Comparison of ENCODE assay signal across 14 mouse cellular contexts in genomic region chr15:13133370-13133769, GRCm38 (mm10). TPM values are rescaled to one million over a fixed set of nuclear protein-coding genes. Genes with fewer than 3 reads are reported as not detected.
A peak's percentile ranks its signal among the peaks of the same experiment; 100 is the strongest.
DNase-seq lines count a peak whose midpoint lies in the region; ATAC-seq and TF ChIP-seq lines count a peak whose summit lies in the region.
"Had no signal": no experiment of that assay in that cellular context is flagged by ENCODE, and none has a peak within 500 bp of the region (broad histone marks: within the 10 kb centered on the region; RNA-seq: fewer than 3 reads in every experiment).

No protein-coding gene starts in this region.

- WGBS in intestine, embryonic 14.5 days: 92% methylated on average over 8 of the region's 8 CpGs
- WGBS in intestine, embryonic 15.5 days: 91% methylated on average over 8 of the region's 8 CpGs
- WGBS in lung, embryonic 14.5 days: 89% methylated on average over 8 of the region's 8 CpGs
- 91% methylated on average over 8 of the region's 8 CpGs for WGBS in lung, adult 2 months

- no peak overlapping the region for H3K4me3 ChIP-seq in intestine, embryonic 14.5 days (ENCODE audit: low read depth, low read length)
- no peak overlapping the region for H3K4me3 ChIP-seq in intestine, embryonic 15.5 days (replicated peaks)
- H3K4me3 ChIP-seq in lung, embryonic 14.5 days (ENCODE audit: low read depth, low read length): no peak overlapping the region
- no peak overlapping the region for H3K4me3 ChIP-seq in lung, adult 2 months (replicated peaks; ENCODE audit: extremely low read depth, low read depth, low read length)
- H3K4me3 ChIP-seq in CH12.LX (replicated peaks in 1 of 3; ENCODE audit: low read depth in 2 of 3, low read length in 2 of 3, poor library complexity in 1 of 3): no peak overlapping the region
- H3K4me3 ChIP-seq: heart, embryonic 13.5 days; midbrain, embryonic 13.5 days had no signal

- H3K9ac ChIP-seq in intestine, embryonic 14.5 days (ENCODE audit: low read length): no peak overlapping the region
- no peak overlapping the region for H3K9ac ChIP-seq in intestine, embryonic 15.5 days
- no peak overlapping the region for H3K9ac ChIP-seq in lung, embryonic 14.5 days
- no peak overlapping the region for H3K9ac ChIP-seq in CH12.LX (ENCODE audit: insufficient read depth, low read depth)
- H3K9ac ChIP-seq: heart, embryonic 13.5 days; midbrain, embryonic 13.5 days had no signal

- ATAC-seq in intestine, embryonic 14.5 days (replicated peaks; ENCODE audit: low FRiP score, low TSS enrichment, low read depth): no peak
- no peak for ATAC-seq in intestine, embryonic 15.5 days
- ATAC-seq in lung, embryonic 14.5 days (ENCODE audit: insufficient read depth): no peak
- ATAC-seq in Patski: no peak
- ATAC-seq: midbrain, embryonic 13.5 days had no signal

- H3K27me3 ChIP-seq in intestine, embryonic 14.5 days (replicated peaks; ENCODE audit: control insufficient read depth, insufficient read depth, low read length): no peaks in the 10 kb centered on the region
- H3K27me3 ChIP-seq in intestine, embryonic 15.5 days (replicated peaks): no peaks in the 10 kb centered on the region
- no peaks in the 10 kb centered on the region for H3K27me3 ChIP-seq in lung, embryonic 14.5 days (ENCODE audit: insufficient read depth, low read length)
- H3K27me3 ChIP-seq in CH12.LX (replicated peaks) (no peaks in the 10 kb centered on the region), Patski (no peaks in the 10 kb centered on the region)
- H3K27me3 ChIP-seq: heart, embryonic 13.5 days; midbrain, embryonic 13.5 days had no signal

- no peaks in the 10 kb centered on the region for H3K79me2 ChIP-seq in CH12.LX (replicated peaks; ENCODE audit: control insufficient read depth, extremely low read depth, insufficient read depth, poor library complexity, severe bottlenecking)

- H3K27ac ChIP-seq in intestine, embryonic 14.5 days (ENCODE audit: low read depth): no peak overlapping the region
- H3K27ac ChIP-seq in intestine, embryonic 15.5 days: no peak overlapping the region
- H3K27ac ChIP-seq in lung, embryonic 14.5 days (ENCODE audit: low read depth): no peak overlapping the region
- no peak overlapping the region for H3K27ac ChIP-seq in CH12.LX (ENCODE audit: insufficient read depth, low read depth)
- H3K27ac ChIP-seq: heart, embryonic 13.5 days; macrophage; midbrain, embryonic 13.5 days had no signal

- CTCF ChIA-PET in Patski (lab: Charles Lee): interaction anchor here (1.3 to 5.6 kb wide), 5 partner anchors 12 to 725 kb away, joined by 3 to 36 read pairs (median 3); partner anchors contain the start of gene Cdh6

- POLR2A ChIA-PET in Patski (lab: Charles Lee): interaction anchor here (0.7 kb wide), 1 partner anchor 9 kb away, joined by 3 read pairs; no protein-coding TSS in a partner anchor

- H3K4me2 ChIP-seq in intestine, embryonic 14.5 days (ENCODE audit: low read length): no peak overlapping the region
- H3K4me2 ChIP-seq in intestine, embryonic 15.5 days (replicated peaks): no peak overlapping the region
- H3K4me2 ChIP-seq in lung, embryonic 14.5 days: no peak overlapping the region
- no peak overlapping the region for H3K4me2 ChIP-seq in CH12.LX (ENCODE audit: insufficient read depth, low read depth, poor library complexity, severe bottlenecking)
- H3K4me2 ChIP-seq: heart, embryonic 13.5 days; midbrain, embryonic 13.5 days had no signal

- no peak for TF ChIP-seq POLR2A in lung, adult 2 months (IDR thresholded peaks at IDR 0.05; ENCODE audit: borderline replicate concordance, extremely low read depth, low read depth, low read length)
- no peak for TF ChIP-seq POLR2A in CH12.LX (IDR thresholded peaks at IDR 0.05; ENCODE audit: low read depth, low read length)

- TF ChIP-seq CTCF in lung, embryonic 14.5 days (IDR thresholded peaks at IDR 0.05; ENCODE audit: low read depth): peak; percentile 40; the same call in 1 of the 2 replicates
- TF ChIP-seq CTCF in lung, adult 2 months (IDR thresholded peaks at IDR 0.05; ENCODE audit: insufficient read depth, low read length): no peak
- TF ChIP-seq CTCF in CH12.LX (conservative IDR thresholded peaks at IDR 0.05 in 1 of 2, IDR thresholded peaks at IDR 0.05 in 1 of 2; ENCODE audit: low read depth in 2 of 2, low read length in 2 of 2) (peak; percentile 46 to 54), Patski (IDR thresholded peaks at IDR 0.05) (peak; percentile 71)

- dilution Hi-C loops in CH12.LX (cut with MboI; ENCODE audit: extremely low pct_ligation_motif_present, extremely low pct_unique_long_range_greater_than_20kb, low sequenced_read_pairs): no loop called here

- no peaks in the 10 kb centered on the region for H3K4me1 ChIP-seq in intestine, embryonic 14.5 days (replicated peaks; ENCODE audit: control insufficient read depth, insufficient read depth, low read length)
- no peaks in the 10 kb centered on the region for H3K4me1 ChIP-seq in intestine, embryonic 15.5 days (replicated peaks)
- no peaks in the 10 kb centered on the region for H3K4me1 ChIP-seq in lung, embryonic 14.5 days (ENCODE audit: insufficient read depth)
- no peaks in the 10 kb centered on the region for H3K4me1 ChIP-seq in lung, adult 2 months (ENCODE audit: control insufficient read depth, insufficient read depth, low read length)
- H3K4me1 ChIP-seq in CH12.LX (ENCODE audit: control insufficient read depth in 1 of 2, insufficient read depth in 2 of 2): no peaks in the 10 kb centered on the region
- H3K4me1 ChIP-seq: heart, embryonic 13.5 days had no signal

- in situ Hi-C loops in CH12.LX (cut with MboI; ENCODE audit: low pct_ligation_motif_present, low pct_unique_long_range_greater_than_20kb, low sequenced_read_pairs) (no loop called here), Patski (cut with MboI; ENCODE audit: low pct_unique_long_range_greater_than_20kb) (no loop called here)

- H3K36me3 ChIP-seq in intestine, embryonic 14.5 days (ENCODE audit: control insufficient read depth, insufficient read depth, low read length): no peaks in the 10 kb centered on the region
- H3K36me3 ChIP-seq in intestine, embryonic 15.5 days: no peaks in the 10 kb centered on the region
- H3K36me3 ChIP-seq in lung, embryonic 14.5 days (ENCODE audit: insufficient read depth): no peaks in the 10 kb centered on the region
- no peaks in the 10 kb centered on the region for H3K36me3 ChIP-seq in CH12.LX (replicated peaks in 1 of 2; ENCODE audit: control insufficient read depth in 1 of 2, insufficient read depth in 1 of 2, low read length in 1 of 2)
- H3K36me3 ChIP-seq: heart, embryonic 13.5 days; midbrain, embryonic 13.5 days had no signal

- no peak for TF ChIP-seq EP300 in CH12.LX (IDR thresholded peaks at IDR 0.05; ENCODE audit: low read length)

- DNase-seq in intestine, embryonic 14.5 days (ENCODE audit: low spot score): peak; percentile 42
- no peak for DNase-seq in lung, embryonic 14.5 days
- DNase-seq in lung, adult 2 months: no peak
- DNase-seq in CH12.LX (ENCODE audit: extremely low read depth) (peak; percentile 21), Patski (ENCODE audit: low read depth, low spot score) (no peak)
- no peak for DNase-seq in natural killer cell, adult 2 months (ENCODE audit: low spot score in 2 of 2)
- DNase-seq in cerebellum, adult 9-10 months: no peak
- DNase-seq: gastrocnemius, postnatal 36 days; layer of hippocampus, adult 9-11 months had no signal

- H3K9me3 ChIP-seq in intestine, embryonic 14.5 days (ENCODE audit: control insufficient read depth, low read length): no peaks in the 10 kb centered on the region
- no peaks in the 10 kb centered on the region for H3K9me3 ChIP-seq in intestine, embryonic 15.5 days
- H3K9me3 ChIP-seq in lung, embryonic 14.5 days (ENCODE audit: low read depth, low read length): no peaks in the 10 kb centered on the region
- H3K9me3 ChIP-seq in CH12.LX (replicated peaks; ENCODE audit: low read length): peaks cover 2% of the 10 kb centered on the region
- H3K9me3 ChIP-seq: heart, embryonic 13.5 days; midbrain, embryonic 13.5 days had no signal

- TF ChIP-seq RAD21 in CH12.LX (IDR thresholded peaks at IDR 0.05; ENCODE audit: low read depth, low read length): peak; percentile 33

TF ChIP-seq in CH12.LX, 34 proteins besides CTCF, POLR2A, EP300 and RAD21:
- TF ChIP-seq KAT2A (IDR thresholded peaks at IDR 0.05; ENCODE audit: insufficient replicate concordance, low read length): no peak
- no peak for TF ChIP-seq JUND (conservative IDR thresholded peaks at IDR 0.05; ENCODE audit: low read depth, low read length)
- no peak for TF ChIP-seq MXI1 (IDR thresholded peaks at IDR 0.05; ENCODE audit: low read depth, low read length)
- peak; percentile 39 for TF ChIP-seq SMC3 (IDR thresholded peaks at IDR 0.05; ENCODE audit: low read depth, low read length)
- TF ChIP-seq ETS1 (conservative IDR thresholded peaks at IDR 0.05; ENCODE audit: low read depth, low read length): no peak
- TF ChIP-seq MEF2A (IDR thresholded peaks at IDR 0.05; ENCODE audit: borderline replicate concordance, low read depth, low read length): no peak
- TF ChIP-seq MYC (IDR thresholded peaks at IDR 0.05; ENCODE audit: low read depth, low read length): 0 out of 2 replicates have a peak, but pooled peaks have one; percentile 8
- no peak for TF ChIP-seq USF1 (IDR thresholded peaks at IDR 0.05; ENCODE audit: low read depth, low read length)
- no peak for TF ChIP-seq IRF4 (IDR thresholded peaks at IDR 0.05; ENCODE audit: low read depth, low read length)

RNA-seq across cellular contexts. Expression of gene Cdh6, which starts 40.1 kb away (rescaled TPM):
- polyA plus RNA-seq in intestine, embryonic 14.5 days (2014; fragmentation: Nextera tagmentation; extraction: Ambion mirVana): 6.6 and 7.4 TPM in 2 replicates
- polyA plus RNA-seq in intestine, embryonic 15.5 days (2015; fragmentation: Nextera tagmentation; extraction: Ambion mirVana): 4.7 and 5.1 TPM in 2 replicates
- polyA plus RNA-seq in lung, embryonic 14.5 days (2014; fragmentation: Nextera tagmentation; extraction: Ambion mirVana): 2.4 and 2.6 TPM in 2 replicates
- 0.22 and 0.41 TPM in 2 replicates for polyA plus RNA-seq in lung, adult 2 months (2012; rRNA removed)
- total RNA-seq in CH12.LX (2012; rRNA removed) (under 0.01 TPM in 2 replicates), CH12.LX (2014; rRNA removed) (0.05 TPM in 1 of 2 replicates, not detected in the other)
- polyA plus RNA-seq in CH12.LX (2012; ENCODE audit: insufficient read length, low read depth) (0.13 and 0.25 TPM in 2 replicates), Patski (2021) (106 TPM)
- total RNA-seq: common myeloid progenitor, adult 5-6 weeks had no signal
- polyA plus RNA-seq: macrophage had no signal

Comparison
In these comparisons a context has a peak if more than half of its experiments do, and no peak if none do; other contexts are left out.
1. DNase-seq: peak in intestine, embryonic 14.5 days (single experiment) and CH12.LX (single experiment); none in lung, embryonic 14.5 days (single experiment), lung, adult 2 months (single experiment), Patski (single experiment), natural killer cell, adult 2 months (0 of 2) and cerebellum, adult 9-10 months (single experiment).
2. RNA of gene Cdh6, which starts 40.1 kb away (polyA plus RNA-seq): 106 TPM in Patski (single experiment); 6.6 to 7.4 TPM in intestine, embryonic 14.5 days, 4.7 to 5.1 TPM in intestine, embryonic 15.5 days, 2.4 to 2.6 TPM in lung, embryonic 14.5 days, 0.22 to 0.41 TPM in lung, adult 2 months and 0.13 to 0.25 TPM in CH12.LX; every median in the first group is over 10 times any median in the second.